Mouse (Mus musculus) hindbrain, postnatal 0 days (tissue): ENCODE measurements at regions not wholly inside any gene's neighbourhood (a gene's known extent, or its start where the extent isn't known, plus 50 kb on each side); places are given as distances from the start of the nearest gene placed in this dataset.

Experiments used
- ATAC-seq: fragments of 200-750 bp; cut with Nextera tagmentation; 2 replicates; pipeline ENCODE4 v1.8.0; 2017; ENCODE audit warnings: mild to moderate bottlenecking, moderate TSS enrichment, moderate library complexity
- DNase-seq: peaks from one replicate; pipeline ENCODE4 v3.0.0-alpha.2; 2015; ENCODE audit warnings: low spot score
- H3K27ac ChIP-seq: fragments of 300-500 bp; sonication (generic); 2 replicates; pipeline ENCODE4 v1.5.1; 2014; ENCODE audit warnings: mild to moderate bottlenecking
- H3K27me3 ChIP-seq: fragments of 300-500 bp; sonication (generic); 2 replicates; pipeline ENCODE4 v1.6.1; 2014; ENCODE audit warnings: low read length, mixed read lengths; ENCODE audit not compliant: insufficient read depth
- H3K36me3 ChIP-seq: fragments of 300-500 bp; sonication (generic); 2 replicates; pipeline ENCODE4 v1.6.1; 2014; ENCODE audit warnings: low read length, mixed read lengths; ENCODE audit not compliant: insufficient read depth
- H3K4me1 ChIP-seq: fragments of 300-500 bp; sonication (generic); 2 replicates; pipeline ENCODE4 v1.6.1; 2014; ENCODE audit warnings: antibody characterized with exemption, low read length, mixed read lengths; ENCODE audit not compliant: insufficient read depth
- H3K4me2 ChIP-seq: fragments of 300-500 bp; sonication (generic); 2 replicates; pipeline ENCODE4 v1.6.1; 2014; ENCODE audit warnings: low read depth, mild to moderate bottlenecking, low read length, moderate library complexity, mixed read lengths
- H3K4me3 ChIP-seq: fragments of 300-500 bp; sonication (generic); 2 replicates; pipeline ENCODE4 v1.5.1; 2014; ENCODE audit warnings: low read length
- H3K9ac ChIP-seq: fragments of 300-500 bp; sonication (generic); replicated peaks from 2 replicates; pipeline ENCODE4 v1.6.1; 2014; ENCODE audit warnings: mild to moderate bottlenecking, low read length, moderate library complexity, mixed read lengths
- H3K9me3 ChIP-seq: fragments of 300-500 bp; sonication (generic); 2 replicates; pipeline ENCODE4 v1.6.1; 2016; ENCODE audit warnings: low read length, mixed read lengths
- CTCF ChIP-seq: IDR thresholded peaks from 2 replicates; pipeline ENCODE4 v1.5.1; 2016; ENCODE audit warnings: antibody characterized with exemption, control low read depth, low read depth
- WGBS: fragments of 180-500 bp; shearing (Covaris S2); extraction: QIAGEN DNeasy Blood & Tissue Kit; methylation state at CpG from one replicate; pipeline ENCODE4 v1.1.7; 2014; 5-methylcytosine and 5-hydroxymethylcytosine counted together

DNA sequence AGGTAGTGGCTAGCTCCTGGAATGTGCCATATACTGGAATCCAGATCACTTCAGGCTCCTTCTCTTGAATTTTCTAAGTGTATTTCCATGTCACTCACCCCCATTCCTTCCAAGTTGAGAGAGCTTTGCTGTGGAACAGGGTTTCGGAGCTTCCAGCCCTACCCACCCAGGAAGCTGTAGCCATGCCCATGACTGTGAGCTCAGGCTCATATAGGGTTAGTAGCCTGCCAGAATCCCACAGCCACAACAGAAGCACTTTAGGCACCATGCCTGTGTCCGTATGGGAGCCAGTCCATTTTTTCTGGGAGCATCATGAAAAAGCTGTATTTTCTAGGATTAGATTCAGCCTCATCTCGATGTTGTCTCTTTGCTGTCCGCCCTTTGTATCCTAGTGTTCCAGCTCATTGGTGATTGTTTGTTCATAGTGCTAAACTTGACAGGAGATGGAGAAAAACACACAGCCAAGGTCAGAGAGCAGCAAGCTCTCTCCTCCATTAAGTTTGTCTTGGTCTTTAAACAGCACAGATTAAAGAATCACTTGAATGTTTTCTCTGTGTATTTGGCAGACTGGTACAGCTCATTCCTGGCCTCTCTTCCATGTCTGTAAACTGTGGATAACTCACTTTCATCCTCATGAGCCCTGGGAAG is 526.2 kb upstream of the 4930452B06Rik start:
- DNase-seq (no peak), ATAC-seq (no peak)
- H3K4me2 ChIP-seq: no peak overlapping the region
- H3K27me3 ChIP-seq: no peaks in the 10 kb centered on the region
- no peaks in the 10 kb centered on the region for H3K4me1 ChIP-seq
- no peak overlapping the region for H3K27ac ChIP-seq
- 0 out of 2 replicates have a peak, but pooled peaks cover 3% of the 10 kb centered on the region for H3K9me3 ChIP-seq
- H3K4me3 ChIP-seq: no peak overlapping the region
- 63% methylated on average over 4 of the region's 4 CpGs for WGBS
- H3K36me3 ChIP-seq: no peaks in the 10 kb centered on the region
- no peak for TF ChIP-seq CTCF
- H3K9ac ChIP-seq: no peak overlapping the region

DNA sequence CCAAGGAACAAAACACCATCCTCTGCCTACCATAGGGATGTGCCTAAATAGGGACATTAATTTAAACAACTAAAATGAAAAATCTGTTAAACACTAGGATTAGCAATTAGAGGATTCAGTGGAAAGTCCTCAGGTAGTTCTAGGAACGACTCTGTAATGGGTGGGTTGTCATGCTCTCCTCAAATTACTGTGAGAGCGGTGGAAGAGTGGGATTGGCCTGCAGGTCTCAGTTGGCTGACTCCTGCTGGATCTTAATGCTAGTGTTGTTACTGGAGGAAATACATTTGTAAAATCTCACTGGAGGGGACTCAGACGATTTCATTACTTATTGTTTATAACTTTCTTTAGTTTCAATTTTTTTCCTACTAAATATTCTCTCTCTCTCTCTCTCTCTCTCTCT is 525.6 kb upstream of the 4930452B06Rik start:
- ATAC-seq (no peak), DNase-seq (no peak)
- no peak overlapping the region for H3K4me2 ChIP-seq
- no peaks in the 10 kb centered on the region for H3K4me1 ChIP-seq
- no peaks in the 10 kb centered on the region for H3K27me3 ChIP-seq
- H3K4me3 ChIP-seq: no peak overlapping the region
- TF ChIP-seq CTCF: no peak
- 0 out of 2 replicates have a peak, but pooled peaks cover 3% of the 10 kb centered on the region for H3K9me3 ChIP-seq
- no peak overlapping the region for H3K9ac ChIP-seq
- H3K27ac ChIP-seq: no peak overlapping the region
- WGBS: 74% methylated on average over 3 of the region's 3 CpGs
- H3K36me3 ChIP-seq: no peaks in the 10 kb centered on the region

DNA sequence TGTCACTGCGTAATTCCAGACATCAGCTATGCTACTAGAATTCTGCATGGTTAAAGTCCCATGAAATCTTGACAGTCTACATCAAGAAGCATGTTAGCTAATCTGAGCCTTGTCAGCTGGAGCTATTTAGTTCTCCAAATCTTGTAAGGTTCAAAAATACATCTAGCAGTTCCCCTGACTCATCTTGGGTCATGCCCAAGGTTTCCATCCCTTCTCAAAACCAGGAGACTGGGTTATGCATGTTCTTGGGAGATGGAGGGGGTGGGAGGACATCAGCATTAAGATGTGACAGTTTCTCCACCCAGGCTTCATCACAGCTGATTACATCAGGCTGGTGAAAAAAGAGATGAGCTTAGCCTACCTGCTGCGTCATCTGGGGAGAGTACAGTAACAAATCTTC is 495.3 kb upstream of the 4930452B06Rik start:
- no peak for TF ChIP-seq CTCF
- no peaks in the 10 kb centered on the region for H3K27me3 ChIP-seq
- WGBS: 97% methylated on average over 2 of the region's 2 CpGs
- H3K9ac ChIP-seq: no peak overlapping the region
- no peak overlapping the region for H3K4me3 ChIP-seq
- no peaks in the 10 kb centered on the region for H3K9me3 ChIP-seq
- ATAC-seq (no peak), DNase-seq (no peak)
- H3K27ac ChIP-seq: no peak overlapping the region
- no peak overlapping the region for H3K4me2 ChIP-seq
- no peaks in the 10 kb centered on the region for H3K36me3 ChIP-seq
- no peaks in the 10 kb centered on the region for H3K4me1 ChIP-seq

DNA sequence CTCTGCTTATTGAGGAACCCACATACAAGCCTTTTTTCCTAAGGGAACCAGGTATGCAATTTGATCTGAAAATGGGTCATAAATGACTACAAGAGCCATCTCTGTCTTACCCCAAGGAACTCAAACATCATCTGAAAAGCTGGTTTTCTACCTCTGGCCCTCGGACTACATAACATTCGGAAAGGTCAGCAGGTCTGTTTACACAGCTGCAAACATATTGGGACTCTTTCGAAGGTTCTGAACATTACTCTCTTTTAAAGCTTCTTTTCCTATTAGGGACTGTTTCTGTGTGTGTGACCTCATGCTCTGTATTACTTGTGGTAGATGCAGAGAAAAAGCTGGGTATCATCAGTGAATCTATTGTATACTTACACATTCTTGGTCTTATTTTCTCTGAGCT is 491.9 kb upstream of the 4930452B06Rik start:
- no peak overlapping the region for H3K27ac ChIP-seq
- 86% methylated on average over 3 of the region's 3 CpGs for WGBS
- ATAC-seq (no peak), DNase-seq (no peak)
- H3K36me3 ChIP-seq: no peaks in the 10 kb centered on the region
- no peak overlapping the region for H3K9ac ChIP-seq
- no peak overlapping the region for H3K4me3 ChIP-seq
- no peak for TF ChIP-seq CTCF
- H3K9me3 ChIP-seq: no peaks in the 10 kb centered on the region
- no peak overlapping the region for H3K4me2 ChIP-seq
- H3K27me3 ChIP-seq: no peaks in the 10 kb centered on the region
- no peaks in the 10 kb centered on the region for H3K4me1 ChIP-seq

DNA sequence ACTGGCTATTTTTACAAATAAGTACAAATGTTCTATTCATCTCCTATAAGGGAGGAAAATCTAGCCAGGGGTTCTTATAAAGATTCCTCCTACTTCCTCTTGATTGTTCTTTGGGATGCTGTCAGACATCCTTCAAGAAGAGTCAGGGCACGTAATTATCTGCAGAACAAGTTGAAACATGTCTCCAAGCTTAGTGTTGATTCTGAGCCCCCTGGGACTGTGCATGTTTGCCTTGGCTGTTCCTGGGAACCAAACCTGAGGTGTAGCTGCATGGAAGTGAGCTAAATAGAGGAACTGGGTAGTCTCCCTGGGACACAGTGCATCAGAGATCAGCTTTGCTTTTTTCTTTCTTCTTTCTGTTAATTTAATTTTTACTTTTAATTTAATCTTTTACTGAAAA is 484.8 kb upstream of the 4930452B06Rik start:
- no peak for TF ChIP-seq CTCF

DNA sequence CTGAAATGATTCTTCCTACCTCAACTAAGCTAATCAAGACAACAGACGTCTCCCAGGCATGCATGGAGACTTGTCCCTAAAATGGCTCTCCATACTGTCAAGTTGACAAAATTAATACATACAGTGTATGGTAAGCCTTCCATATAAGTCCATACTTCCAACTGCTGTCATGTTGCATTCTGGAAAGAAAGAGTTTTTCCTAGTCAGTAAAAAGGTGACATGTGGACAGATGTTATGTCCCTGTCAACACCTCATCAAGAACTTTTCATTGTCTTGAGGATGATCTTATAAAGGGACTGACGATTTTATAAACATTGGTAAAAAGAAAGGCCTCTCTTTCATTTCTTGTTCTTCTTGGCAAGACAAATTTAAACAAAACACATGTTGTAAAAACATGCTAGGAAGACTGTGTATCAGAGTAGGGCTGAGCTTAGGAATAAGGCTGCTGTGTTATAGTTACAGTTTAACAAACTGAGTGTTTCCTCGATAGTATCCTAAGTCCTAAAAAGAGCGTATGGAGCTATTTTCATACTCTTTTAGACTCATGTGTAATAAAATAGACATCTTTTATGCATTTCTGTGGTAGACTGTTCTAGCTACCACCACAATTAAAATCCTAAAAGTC is 480.7 kb upstream of the 4930452B06Rik start:
- H3K9me3 ChIP-seq: no peaks in the 10 kb centered on the region
- H3K9ac ChIP-seq: no peak overlapping the region
- DNase-seq (no peak), ATAC-seq (no peak)
- H3K4me2 ChIP-seq: no peak overlapping the region
- no peaks in the 10 kb centered on the region for H3K4me1 ChIP-seq
- no peaks in the 10 kb centered on the region for H3K27me3 ChIP-seq
- H3K4me3 ChIP-seq: no peak overlapping the region
- no peak for TF ChIP-seq CTCF
- H3K36me3 ChIP-seq: no peaks in the 10 kb centered on the region
- H3K27ac ChIP-seq: no peak overlapping the region
- WGBS: 86% methylated on average over 4 of the region's 4 CpGs

More for the DNA sequence above, 484.8 kb upstream of the 4930452B06Rik start:
- Histone ChIP-seq H3K27me3 (no peaks in the 10 kb centered on the region), H3K36me3 (no peaks in the 10 kb centered on the region), H3K4me3 (no peak overlapping the region), H3K4me1 (no peaks in the 10 kb centered on the region), H3K27ac (no peak overlapping the region), H3K4me2 (no peak overlapping the region), H3K9me3 (no peaks in the 10 kb centered on the region), H3K9ac (no peak overlapping the region)
- ATAC-seq: no peak
- 53% methylated on average over 1 of the region's 1 CpGs for WGBS
- no peak for DNase-seq

DNA sequence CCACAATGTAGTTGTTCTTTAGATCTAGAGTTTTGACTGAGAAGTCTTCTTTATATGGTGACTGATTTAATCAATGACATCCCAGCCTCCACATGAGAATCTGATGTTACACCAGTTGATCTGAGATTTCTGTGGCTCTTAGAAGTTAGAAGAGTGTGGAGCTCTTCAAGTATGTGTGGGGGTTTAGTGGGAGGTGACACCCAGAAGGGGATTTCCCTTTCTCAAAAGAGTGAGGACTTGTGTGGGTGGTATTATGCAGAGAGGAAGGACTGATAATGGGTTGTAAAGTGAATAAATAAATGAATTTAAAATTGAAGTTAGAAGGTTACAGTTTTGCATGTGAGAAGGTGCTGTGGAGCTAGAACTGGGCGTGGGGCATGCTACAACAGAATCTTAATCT is 439.7 kb upstream of the 4930452B06Rik start:
- DNase-seq (no peak), ATAC-seq (no peak)
- Histone ChIP-seq H3K4me3 (no peak overlapping the region), H3K4me1 (no peaks in the 10 kb centered on the region), H3K27ac (no peak overlapping the region), H3K4me2 (no peak overlapping the region), H3K9me3 (no peaks in the 10 kb centered on the region), H3K36me3 (no peaks in the 10 kb centered on the region), H3K9ac (no peak overlapping the region), H3K27me3 (no peaks in the 10 kb centered on the region)
- WGBS: 87% methylated on average over 1 of the region's 1 CpGs
- TF ChIP-seq CTCF: no peak
